Mouse (Mus musculus) neural tube, embryonic 12.5 days (tissue): Measurements from ENCODE around the gene Cbfa2t3. TPM values are rescaled to one million over a fixed set of nuclear protein-coding genes. Genes with fewer than 3 reads are reported as not detected.

Source experiments
- ATAC-seq: fragments of 200-750 bp; cut with Nextera tagmentation; 2 replicates; pipeline ENCODE4 v1.8.0; 2017; ENCODE audit warnings: low read depth, mild to moderate bottlenecking, moderate TSS enrichment, moderate library complexity; ENCODE audit not compliant: low FRiP score
- H3K27ac ChIP-seq: fragments of 300-500 bp; sonication (generic); 2 replicates; pipeline ENCODE4 v1.5.1; 2016
- H3K27me3 ChIP-seq: fragments of 300-500 bp; sonication (generic); replicated peaks from 2 replicates; pipeline ENCODE4 v1.6.1; 2016; ENCODE audit warnings: mild to moderate bottlenecking
- H3K36me3 ChIP-seq: fragments of 300-500 bp; sonication (generic); 2 replicates; pipeline ENCODE4 v1.6.1; 2016; ENCODE audit warnings: mild to moderate bottlenecking
- H3K4me1 ChIP-seq: fragments of 300-500 bp; sonication (generic); 2 replicates; pipeline ENCODE4 v1.6.1; 2016
- H3K4me2 ChIP-seq: fragments of 300-500 bp; sonication (generic); replicated peaks from 2 replicates; pipeline ENCODE4 v1.6.1; 2016; ENCODE audit warnings: mild to moderate bottlenecking
- H3K4me3 ChIP-seq: fragments of 300-500 bp; sonication (generic); 2 replicates; pipeline ENCODE4 v1.5.1; 2016
- H3K9ac ChIP-seq: fragments of 300-500 bp; sonication (generic); 2 replicates; pipeline ENCODE4 v1.6.1; 2016; ENCODE audit warnings: mild to moderate bottlenecking
- H3K9me3 ChIP-seq: fragments of 300-500 bp; sonication (generic); 2 replicates; pipeline ENCODE4 v1.6.1; 2016; ENCODE audit warnings: mild to moderate bottlenecking
- WGBS: fragments of 180-500 bp; shearing (Covaris S2); methylation state at CpG from one replicate; pipeline ENCODE4 v1.1.7; 2016; 5-methylcytosine and 5-hydroxymethylcytosine counted together
- polyA plus RNA-seq: library from polyadenylated mRNA; unstranded; fragments of >200 nt; fragmentation: Nextera tagmentation; extraction: Ambion mirVana; gene quantifications from 2 replicates; pipeline ENCODE4 v1.2.1, GENCODE M21; 2016

Cbfa2t3 gene
- 15.3 and 16.7 TPM in 2 replicates for polyA plus RNA-seq

GRCm38 (mm10) chr8:122699005-122699492 lies at the start of gene Cbfa2t3:
TSS of gene Cbfa2t3 (minus strand) at chr8:122699109.
- H3K9ac ChIP-seq = no peak within 1 kb of the TSS
- no peak within 1 kb of the TSS for H3K27ac ChIP-seq
- no peaks in the 10 kb centered on the region for H3K9me3 ChIP-seq
- no peaks in the 10 kb centered on the region for H3K36me3 ChIP-seq
- H3K27me3 ChIP-seq = no peaks in the 10 kb centered on the region
- 0 out of 2 replicates have a peak within 1 kb of the TSS, but pooled peaks have one; percentile 8 for H3K4me2 ChIP-seq
- H3K4me3 ChIP-seq = no peak within 1 kb of the TSS
- ATAC-seq = no peak
- peaks cover 9% of the 10 kb centered on the region; the same call in 1 of the 2 replicates for H3K4me1 ChIP-seq
- WGBS = 59% methylated on average over 13 of the region's 13 CpGs

DNA sequence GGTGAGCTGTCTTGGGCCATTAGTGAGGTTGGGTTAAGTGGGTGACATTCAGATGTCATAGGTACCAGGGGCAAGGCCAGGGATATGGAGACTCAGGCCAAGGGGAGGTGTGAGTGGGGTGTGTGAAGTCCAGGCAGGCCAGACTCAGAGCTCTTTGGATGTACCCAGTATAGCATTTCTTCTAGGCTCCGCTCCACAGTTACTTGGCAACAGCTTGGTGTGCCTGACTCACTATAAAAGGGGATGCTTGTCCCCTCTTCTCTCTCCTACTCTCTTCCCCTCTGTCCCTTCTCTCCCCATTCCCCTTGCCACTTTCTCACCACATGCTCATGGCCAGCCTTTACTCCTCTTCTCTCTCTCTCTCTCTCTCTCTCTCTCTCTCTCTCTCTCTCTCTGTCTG lies 48.9 kb upstream of the Cbfa2t3 start:
- no peaks in the 10 kb centered on the region for H3K9me3 ChIP-seq
- no peak overlapping the region for H3K4me3 ChIP-seq
- ATAC-seq = no peak
- no peak overlapping the region for H3K4me2 ChIP-seq
- WGBS = 100% methylated on average over 1 of the region's 1 CpGs
- peaks cover 70% of the 10 kb centered on the region for H3K4me1 ChIP-seq
- no peak overlapping the region for H3K9ac ChIP-seq
- no peaks in the 10 kb centered on the region for H3K27me3 ChIP-seq
- no peak overlapping the region for H3K27ac ChIP-seq
- H3K36me3 ChIP-seq = no peaks in the 10 kb centered on the region

- Histone ChIP-seq H3K36me3 (no peaks in the 10 kb centered on the region), H3K9ac (no peak overlapping the region), H3K4me3 (no peak overlapping the region), H3K4me1 (peaks cover 77% of the 10 kb centered on the region), H3K27ac (peak overlapping the region; percentile 91), H3K27me3 (no peaks in the 10 kb centered on the region), H3K9me3 (no peaks in the 10 kb centered on the region), H3K4me2 (peak overlapping the region; percentile 46)
- no peak for ATAC-seq
- 38% methylated on average over 7 of the region's 7 CpGs for WGBS
Observed at GRCm38 (mm10) chr8:122746439-122746838, 47.5 kb upstream of the Cbfa2t3 start.

- H3K4me1 ChIP-seq = peaks cover 71% of the 10 kb centered on the region
- 0 out of 2 replicates have a peak overlapping the region, but pooled peaks have one; percentile 9 for H3K9ac ChIP-seq
- ATAC-seq = peak; percentile 73
- peak overlapping the region; percentile 91 for H3K27ac ChIP-seq
- H3K9me3 ChIP-seq = no peaks in the 10 kb centered on the region
- peak overlapping the region; percentile 46 for H3K4me2 ChIP-seq
- 0 out of 2 replicates have a peak overlapping the region, but pooled peaks have one; percentile 8 for H3K4me3 ChIP-seq
- 6% methylated on average over 16 of the region's 16 CpGs for WGBS
- no peaks in the 10 kb centered on the region for H3K36me3 ChIP-seq
- 0 out of 2 replicates have a peak, but pooled peaks cover 5% of the 10 kb centered on the region for H3K27me3 ChIP-seq
Observed at GRCm38 (mm10) chr8:122745750-122746275, 46.9 kb upstream of the Cbfa2t3 start.

- peak; percentile 52 for ATAC-seq
Observed at GRCm38 (mm10) chr8:122745022-122745749, 46.3 kb upstream of the Cbfa2t3 start.

GRCm38 (mm10) chr8:122742471-122742870 lies 43.6 kb upstream of the Cbfa2t3 start:
- H3K9me3 ChIP-seq = no peaks in the 10 kb centered on the region
- H3K4me2 ChIP-seq = no peak overlapping the region; the same call in 1 of the 2 replicates
- no peaks in the 10 kb centered on the region for H3K36me3 ChIP-seq
- H3K4me3 ChIP-seq = no peak overlapping the region
- 16% methylated on average over 19 of the region's 19 CpGs for WGBS
- H3K4me1 ChIP-seq = peaks cover 81% of the 10 kb centered on the region
- H3K27ac ChIP-seq = peak overlapping the region; percentile 60; the same call in 1 of the 2 replicates
- no peak for ATAC-seq
- 0 out of 2 replicates have a peak overlapping the region, but pooled peaks have one; percentile 29 for H3K9ac ChIP-seq
- H3K27me3 ChIP-seq = 0 out of 2 replicates have a peak, but pooled peaks cover 5% of the 10 kb centered on the region

More at GRCm38 (mm10) chr8:122745022-122745749, 46.3 kb upstream of the Cbfa2t3 start:
- H3K9ac ChIP-seq = 0 out of 2 replicates have a peak overlapping the region, but pooled peaks have one; percentile 9
- H3K4me1 ChIP-seq = peaks cover 71% of the 10 kb centered on the region
- H3K4me3 ChIP-seq = 0 out of 2 replicates have a peak overlapping the region, but pooled peaks have one; percentile 8
- no peaks in the 10 kb centered on the region for H3K36me3 ChIP-seq
- 0 out of 2 replicates have a peak, but pooled peaks cover 5% of the 10 kb centered on the region for H3K27me3 ChIP-seq
- peak overlapping the region; percentile 46 for H3K4me2 ChIP-seq
- H3K27ac ChIP-seq = peak overlapping the region; percentile 91
- H3K9me3 ChIP-seq = no peaks in the 10 kb centered on the region
- WGBS = 17% methylated on average over 17 of the region's 17 CpGs

DNA sequence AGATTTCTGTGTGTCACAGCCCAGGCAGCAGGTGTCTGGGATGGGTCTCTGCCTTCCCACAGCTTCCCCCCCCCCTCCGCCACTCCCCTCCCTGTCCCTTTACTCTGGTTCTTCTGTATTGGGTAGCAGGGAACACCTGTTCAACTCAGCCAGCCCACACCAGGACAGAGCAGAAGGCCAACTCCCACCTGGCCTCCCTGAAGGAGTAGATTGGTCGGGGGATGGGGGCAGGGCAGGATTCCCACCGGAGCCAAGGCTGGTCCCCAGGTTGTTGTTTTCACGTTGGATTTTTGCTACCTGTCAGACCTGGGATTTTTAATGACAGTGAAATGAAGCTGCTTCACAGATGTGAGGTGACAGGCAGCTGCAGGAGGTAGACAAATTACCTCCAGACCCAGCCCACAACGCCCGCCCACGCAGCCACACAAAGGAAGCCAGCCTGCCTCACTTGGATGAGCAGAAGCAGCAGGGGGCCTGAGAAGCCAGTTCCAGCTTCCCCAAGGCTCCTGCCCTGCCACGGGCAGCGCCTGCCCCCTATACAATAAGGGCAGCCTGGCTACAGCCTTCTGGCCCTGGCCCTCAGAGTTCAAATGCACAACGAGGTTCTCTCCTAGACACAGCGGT lies 40.3 kb upstream of the Cbfa2t3 start:
- no peak overlapping the region for H3K4me3 ChIP-seq
- H3K27ac ChIP-seq = no peak overlapping the region; the same call in 1 of the 2 replicates
- H3K27me3 ChIP-seq = 0 out of 2 replicates have a peak, but pooled peaks cover 5% of the 10 kb centered on the region
- H3K4me1 ChIP-seq = peaks cover 69% of the 10 kb centered on the region
- WGBS = 13% methylated on average over 11 of the region's 11 CpGs
- H3K4me2 ChIP-seq = 0 out of 2 replicates have a peak overlapping the region, but pooled peaks have one; percentile 27
- H3K9me3 ChIP-seq = no peaks in the 10 kb centered on the region
- H3K36me3 ChIP-seq = no peaks in the 10 kb centered on the region
- peak; percentile 21; the same call in 1 of the 2 replicates for ATAC-seq
- H3K9ac ChIP-seq = no peak overlapping the region

- Histone ChIP-seq H3K9ac (no peak overlapping the region), H3K4me1 (peaks cover 58% of the 10 kb centered on the region)
- WGBS = 79% methylated on average over 6 of the region's 6 CpGs
Observed at GRCm38 (mm10) chr8:122737886-122738285, 39.0 kb upstream of the Cbfa2t3 start.

DNA sequence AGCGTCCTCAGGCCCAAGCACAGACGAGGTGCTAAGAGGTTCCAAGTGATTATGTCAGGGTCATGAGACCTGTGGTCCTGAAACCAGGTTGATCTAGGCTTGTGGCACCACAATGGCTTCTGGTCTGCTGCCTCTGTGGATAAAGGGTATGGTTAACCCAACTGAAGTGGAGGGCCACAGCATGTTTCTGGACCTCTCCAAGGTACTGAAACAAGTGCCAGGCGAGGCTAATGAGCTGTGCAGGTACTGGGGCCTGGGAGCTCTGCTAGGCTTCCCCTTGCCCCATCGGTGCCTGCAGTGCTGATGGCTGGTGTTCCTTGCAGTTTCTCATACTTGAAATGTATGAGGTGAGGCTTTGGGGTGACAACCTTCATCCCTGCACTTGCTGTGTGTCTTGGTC lies 38.2 kb upstream of the Cbfa2t3 start:
- H3K27me3 ChIP-seq = 0 out of 2 replicates have a peak, but pooled peaks cover 5% of the 10 kb centered on the region
- no peak overlapping the region for H3K27ac ChIP-seq
- no peaks in the 10 kb centered on the region for H3K36me3 ChIP-seq
- peaks cover 50% of the 10 kb centered on the region for H3K4me1 ChIP-seq
- H3K4me3 ChIP-seq = no peak overlapping the region
- ATAC-seq = no peak
- no peak overlapping the region for H3K9ac ChIP-seq
- no peaks in the 10 kb centered on the region for H3K9me3 ChIP-seq
- 60% methylated on average over 4 of the region's 4 CpGs for WGBS
- H3K4me2 ChIP-seq = no peak overlapping the region

More at GRCm38 (mm10) chr8:122737886-122738285, 39.0 kb upstream of the Cbfa2t3 start:
- peak overlapping the region; percentile 37; the same call in 1 of the 2 replicates for H3K27ac ChIP-seq
- no peaks in the 10 kb centered on the region for H3K9me3 ChIP-seq
- no peaks in the 10 kb centered on the region for H3K36me3 ChIP-seq
- H3K4me3 ChIP-seq = no peak overlapping the region
- 0 out of 2 replicates have a peak, but pooled peaks cover 5% of the 10 kb centered on the region for H3K27me3 ChIP-seq
- ATAC-seq = no peak
- H3K4me2 ChIP-seq = no peak overlapping the region

DNA sequence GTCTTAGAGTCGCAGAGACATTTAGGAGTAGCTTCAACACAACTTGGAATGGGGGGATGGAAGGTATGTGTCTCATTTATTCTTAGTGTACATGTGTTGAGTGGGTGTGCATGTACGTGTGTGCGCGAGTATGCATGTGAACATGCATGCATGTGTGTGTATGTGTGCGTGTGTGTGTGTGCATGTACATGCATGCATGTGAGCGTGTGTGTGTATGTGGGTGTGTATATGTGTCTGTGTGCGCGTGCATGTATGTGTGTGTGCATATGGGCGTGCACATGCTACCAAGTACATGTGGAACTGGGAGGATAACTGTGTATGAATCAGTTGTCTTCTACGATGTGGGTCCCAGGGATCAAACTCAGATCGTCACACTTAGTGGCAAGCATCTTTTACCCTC lies 37.7 kb upstream of the Cbfa2t3 start:
- ATAC-seq = no peak
- Histone ChIP-seq H3K9ac (no peak overlapping the region), H3K4me1 (peaks cover 48% of the 10 kb centered on the region), H3K36me3 (no peaks in the 10 kb centered on the region), H3K27ac (no peak overlapping the region), H3K27me3 (0 out of 2 replicates have a peak, but pooled peaks cover 5% of the 10 kb centered on the region), H3K9me3 (no peaks in the 10 kb centered on the region), H3K4me2 (no peak overlapping the region), H3K4me3 (no peak overlapping the region)
- WGBS = 91% methylated on average over 11 of the region's 11 CpGs

- Histone ChIP-seq H3K4me3 (no peak overlapping the region), H3K27me3 (no peaks in the 10 kb centered on the region), H3K9me3 (no peaks in the 10 kb centered on the region), H3K4me2 (no peak overlapping the region), H3K4me1 (peaks cover 48% of the 10 kb centered on the region), H3K9ac (no peak overlapping the region), H3K36me3 (no peaks in the 10 kb centered on the region), H3K27ac (no peak overlapping the region)
- no peak for ATAC-seq
- WGBS = 62% methylated on average over 19 of the region's 19 CpGs
Observed at GRCm38 (mm10) chr8:122735542-122736473, 36.9 kb upstream of the Cbfa2t3 start.
